Mouse (Mus musculus) monocyte, adult 5-6 weeks (primary cell): ENCODE results near the gene Vmn1r148. TPM values are rescaled to one million over a fixed set of nuclear protein-coding genes. Genes with fewer than 3 reads are reported as not detected.
"Not testable (repeated sequence)": the region's sequence is repeated elsewhere in the genome, so short reads cannot be mapped to it uniquely, and the experiment has no call there.

Experiments used
- ATAC-seq: fragments of 153-309, 156-312 bp; replicated peaks from 2 replicates; pipeline ENCODE4 v1.8.0; 2017; ENCODE audit warnings: mild to moderate bottlenecking; ENCODE audit not compliant: low TSS enrichment, insufficient number of reproducible peaks, severe bottlenecking, poor library complexity, low FRiP score
- total RNA-seq: library from RNA; stranded (forward); fragments of 200-1000, 200-491, 200-594 nt; gene quantifications from 3 replicates; pipeline ENCODE4 v1.2.3, GENCODE M21; 2017

Vmn1r148 gene
- total RNA-seq: not detected in 3 replicates

DNA sequence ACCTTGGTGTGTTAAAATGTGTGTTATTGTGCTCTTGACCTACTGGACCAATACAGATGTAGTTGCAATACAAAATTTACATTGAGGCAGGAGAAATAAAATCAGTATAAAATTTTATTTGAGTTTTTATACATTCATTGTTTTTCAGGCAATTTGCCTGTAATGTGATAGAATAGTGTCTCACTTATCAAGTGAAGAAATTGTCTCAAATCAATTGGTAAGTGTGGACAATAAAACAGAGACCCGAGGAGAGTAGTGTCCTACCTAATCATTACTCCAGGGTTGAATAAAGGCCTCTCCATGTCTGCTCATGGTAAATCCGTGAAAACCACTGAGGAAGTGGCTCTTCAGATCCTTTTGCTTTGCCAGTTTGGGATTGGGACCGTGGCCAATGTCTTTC lies at the start of gene Vmn1r148:
Vmn1r148 (plus strand) TSS at position 301 of the 400 bp plus-strand sequence.
- ATAC-seq: not testable (repeated sequence)

DNA sequence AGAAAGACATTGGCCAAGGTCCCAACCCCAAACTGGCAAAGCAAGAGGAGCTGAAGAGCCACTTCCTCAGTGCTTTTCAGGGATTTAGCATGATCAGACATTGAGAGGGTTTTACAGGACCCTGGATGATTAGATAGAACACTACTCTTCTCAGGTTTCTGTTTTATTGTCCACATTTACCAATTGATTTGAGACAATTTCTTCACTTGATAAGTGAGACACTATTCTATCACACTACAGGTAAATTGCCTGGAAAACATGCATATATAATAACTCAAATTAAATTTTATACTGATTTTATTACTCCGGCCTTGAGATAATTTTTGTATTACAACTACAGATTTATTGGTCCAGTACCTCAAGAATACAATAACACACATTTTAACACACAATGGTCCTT lies 42.4 kb upstream of the Vmn1r148 start, which contains the start of gene Gm8660:
Gm8660 (minus strand) TSS at position 101 of the 400 bp plus-strand sequence.
- ATAC-seq: not testable (repeated sequence)

GRCm38 (mm10) chr7:22438129-22438528 lies 24.7 kb downstream of the Vmn1r148 start, which contains the start of gene Vmn1r149:
TSS of gene Vmn1r149 (minus strand) at chr7:22438229.
- not testable (repeated sequence) for ATAC-seq

- ATAC-seq: not testable (repeated sequence)
These were observed 50.6 kb downstream of the Vmn1r148 start, which contains the start of gene Gm10665 for GRCm38 (mm10) chr7:22463975-22464374. TSS of gene Gm10665 (minus strand) at chr7:22464075.

Other genes starting within 250 kb of the Vmn1r148 start
- gene Vmn1r142, start 249.5 kb upstream of the Vmn1r148 start, total RNA-seq: not detected in 3 replicates
- not detected in 3 replicates for gene Vmn1r143, start 224.2 kb upstream of the Vmn1r148 start, total RNA-seq
- not detected in 3 replicates for gene Gm8653, start 212.3 kb upstream of the Vmn1r148 start, total RNA-seq
- not detected in 3 replicates for gene Gm8453, start 184.1 kb upstream of the Vmn1r148 start, total RNA-seq
- gene Gm4187, start 83.9 kb upstream of the Vmn1r148 start, total RNA-seq: not detected in 3 replicates
- gene Gm8660, start 42.5 kb upstream of the Vmn1r148 start, total RNA-seq: not detected in 3 replicates
- not detected in 3 replicates for gene Vmn1r149, start 24.6 kb downstream of the Vmn1r148 start, total RNA-seq
- gene Gm10665, start 50.5 kb downstream of the Vmn1r148 start, total RNA-seq: not detected in 3 replicates
- not detected in 3 replicates for gene Vmn1r151, start 86.1 kb downstream of the Vmn1r148 start, total RNA-seq
- gene Vmn1r152, start 109.4 kb downstream of the Vmn1r148 start, total RNA-seq: not detected in 3 replicates
- not detected in 3 replicates for gene Gm8677, start 121.3 kb downstream of the Vmn1r148 start, total RNA-seq
- gene Gm4201, start 151.8 kb downstream of the Vmn1r148 start, total RNA-seq: not detected in 3 replicates
- not detected in 3 replicates for gene Gm4565, start 174.5 kb downstream of the Vmn1r148 start, total RNA-seq
- gene Vmn1r155, start 244.4 kb downstream of the Vmn1r148 start, total RNA-seq: not detected in 3 replicates